Mouse (Mus musculus): ENCODE results near the gene Igfbp4.

DNA sequence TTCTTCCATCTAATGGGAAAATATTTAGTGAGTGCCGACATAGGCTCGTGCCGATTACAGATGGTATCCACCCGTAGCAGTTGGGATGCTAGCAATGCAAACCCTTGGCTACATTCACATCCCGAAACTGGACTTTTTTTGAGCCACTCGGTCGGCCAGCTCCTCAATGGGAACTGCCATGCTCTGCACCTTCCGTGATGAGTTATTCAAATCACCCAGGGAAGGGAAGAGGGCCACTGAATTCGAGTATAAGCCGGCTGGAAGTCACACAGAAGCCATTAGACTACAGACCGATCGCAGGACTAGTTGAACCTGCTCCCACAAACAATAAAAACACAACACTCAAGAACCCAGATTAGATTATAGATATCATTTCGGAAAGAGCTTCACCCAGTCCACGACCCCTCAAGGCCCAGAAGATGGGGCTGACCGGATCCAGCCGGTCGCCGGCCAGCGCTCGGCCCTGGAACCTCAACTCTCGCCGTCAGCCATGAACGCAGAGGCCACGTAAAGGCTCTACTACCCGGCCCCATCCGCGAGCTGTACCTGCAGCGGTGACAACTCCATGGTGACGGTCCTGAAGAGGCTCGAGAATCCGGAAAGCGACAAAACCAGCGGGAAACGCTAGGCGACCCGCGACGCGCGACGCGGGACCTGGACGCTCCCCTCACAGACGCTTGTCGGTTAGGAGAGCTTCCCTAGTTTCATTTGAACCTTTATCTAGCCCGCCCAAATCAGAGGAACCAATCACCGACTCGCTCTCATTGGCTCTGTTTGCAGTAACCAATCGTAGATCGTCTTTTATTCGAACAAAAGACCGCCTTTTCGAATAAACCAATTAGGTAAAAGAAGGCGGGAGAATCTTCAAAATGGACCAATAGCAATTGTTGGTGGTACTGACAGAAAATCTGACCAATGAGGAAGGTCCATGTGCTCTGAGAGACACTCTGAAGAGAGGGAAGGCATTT lies 17.3 kb upstream of the Igfbp4 start, which contains the start of gene Top2a:
- TF ChIP-seq POLR2A (IDR thresholded peaks at IDR 0.05; ENCODE audit: low read depth, low read length): no peak; the same call in 1 of the 2 replicates
- no peak for TF ChIP-seq CTCF (IDR thresholded peaks at IDR 0.05; ENCODE audit: extremely low read depth, insufficient read depth, insufficient read length, insufficient replicate concordance)
